Mouse (Mus musculus) brain, adult 2 months (tissue): Measurements from ENCODE around the gene Gm10750.
"Not testable (repeated sequence)": the region's sequence is repeated elsewhere in the genome, so short reads cannot be mapped to it uniquely, and the experiment has no call there.

Experiments
- DNase-seq: peaks from one replicate; pipeline ENCODE4 v3.0.0; 2011; ENCODE audit warnings: low read depth, low spot score

Gm10750 gene

DNA sequence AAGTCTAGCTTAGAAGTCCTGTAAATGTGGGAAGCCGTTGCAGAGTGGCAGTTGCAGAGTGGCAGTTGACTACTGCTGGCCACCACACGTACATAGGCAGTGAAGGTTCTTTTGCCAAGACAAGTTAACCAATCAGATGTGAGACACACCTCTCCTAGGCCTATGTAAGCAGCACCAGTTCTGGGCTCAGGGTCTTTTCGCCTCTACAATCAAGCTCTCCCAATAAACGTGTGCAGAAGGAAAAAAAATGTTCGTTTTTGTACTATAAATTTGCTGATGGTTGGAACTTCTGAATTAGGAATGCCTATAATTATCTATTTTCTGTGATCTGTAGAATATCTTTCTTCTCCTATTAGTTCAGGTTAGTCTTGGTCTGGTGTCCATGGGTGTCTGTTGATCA, at the start of gene Gm10750:
Gene Gm10750, minus strand, starts transcription at position 101 of the 400 bp plus-strand sequence.
- not testable (repeated sequence) for DNase-seq

DNA sequence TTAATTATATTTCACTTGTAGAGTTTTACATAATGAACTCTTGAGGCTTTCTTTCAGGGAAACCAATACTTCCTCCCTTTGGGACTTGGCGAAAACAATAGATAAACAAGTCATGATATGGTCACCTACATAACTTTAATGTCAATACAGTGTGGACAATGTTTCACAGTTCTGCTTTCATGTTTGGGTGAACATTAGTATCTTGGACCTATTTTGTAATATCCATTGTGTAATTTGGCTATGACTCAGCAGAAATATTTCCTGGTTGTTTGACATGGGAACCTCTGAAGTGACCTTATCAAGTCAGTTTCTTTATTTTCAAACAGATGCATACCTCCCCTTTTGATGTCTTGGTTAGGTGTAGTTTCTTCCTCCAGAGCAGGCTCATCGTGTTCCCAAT, 12.2 kb downstream of the Gm10750 start:
- no peak for DNase-seq

DNA sequence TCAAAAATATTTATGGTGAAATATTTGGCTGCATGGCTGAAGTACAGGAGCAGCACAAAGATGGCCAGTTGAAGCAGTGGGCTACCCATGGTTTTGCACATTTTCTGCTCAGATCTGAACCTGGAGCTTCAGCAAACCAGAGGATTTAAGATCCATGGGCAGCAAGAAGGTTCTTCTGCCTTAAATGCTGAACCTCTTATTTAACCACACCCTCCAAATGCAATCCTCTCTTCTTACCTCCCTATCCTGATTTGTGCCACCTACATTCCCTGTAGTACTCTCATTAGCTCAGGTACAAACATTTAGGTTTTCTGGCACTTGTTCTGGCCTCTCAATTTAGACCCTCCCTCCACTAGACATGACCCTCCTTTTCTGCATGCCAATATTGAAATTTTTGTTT, 13.9 kb downstream of the Gm10750 start, which contains the start of gene Gm1330:
Gene Gm1330, minus strand, starts transcription at position 101 of the 400 bp plus-strand sequence.
- DNase-seq, result no peak

DNA sequence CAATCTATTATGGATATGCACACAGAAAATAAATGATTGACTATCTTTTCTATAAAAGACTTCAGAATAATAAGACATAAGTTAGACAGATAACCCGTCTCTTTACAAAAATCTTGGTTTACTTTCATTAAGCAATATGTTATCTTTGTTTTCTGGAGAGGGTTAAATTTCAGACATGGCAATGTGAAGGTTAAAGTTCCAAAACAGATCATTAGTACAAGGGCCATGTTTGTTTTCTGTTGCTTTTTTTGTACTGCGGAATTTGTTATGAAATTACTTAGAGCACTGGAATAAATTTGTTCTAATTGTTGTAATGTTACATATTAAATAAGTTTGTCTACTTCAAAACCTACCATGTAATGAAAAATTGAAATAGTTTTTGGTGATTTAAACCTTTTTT, 21.9 kb downstream of the Gm10750 start:
- DNase-seq, result no peak
